Mouse (Mus musculus): ENCODE measurements around the gene Gfy.

DNA sequence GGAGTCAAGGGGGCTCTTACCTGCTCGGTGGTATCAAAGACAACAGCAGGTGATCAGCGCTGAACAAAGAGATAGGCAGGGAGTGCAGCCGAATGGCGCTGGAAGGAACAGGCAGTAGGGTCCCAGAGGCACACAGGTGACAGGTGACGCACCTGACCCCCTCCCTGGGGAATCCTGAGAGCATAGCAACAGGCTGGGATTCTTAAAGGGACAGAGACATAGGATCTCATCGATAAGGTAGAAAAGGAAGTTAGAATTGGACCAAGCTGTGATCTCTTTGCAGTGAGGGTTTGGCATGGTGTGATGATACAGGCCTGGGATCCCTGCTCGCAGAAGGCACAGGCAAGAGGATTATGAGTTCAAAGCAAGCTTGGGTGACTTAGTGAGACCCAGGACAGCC lies at the start of gene Gfy:
- TF ChIP-seq POLR2A (IDR thresholded peaks at IDR 0.05; ENCODE audit: insufficient read depth, low read depth, low read length) (no peak), CTCF (IDR thresholded peaks at IDR 0.05; ENCODE audit: insufficient read depth, low read depth, low read length) (no peak)
